Mouse (Mus musculus) urinary bladder, adult 18-20 months (tissue): ENCODE data around the gene Prpf40a.

Experiments used
- DNase-seq, 2 experiments: peaks; one replicate each; pipeline ENCODE4 v3.0.0; 2022; ENCODE audit warnings: low spot score in 2 of 2, mixed read lengths in 2 of 2

Gene Prpf40a

GRCm38 (mm10) chr2:53105408-53105807 is 85.7 kb downstream of the Prpf40a start:
- DNase-seq: no peak

GRCm38 (mm10) chr2:53102901-53103300 is 88.2 kb downstream of the Prpf40a start:
- no peak for DNase-seq

DNA sequence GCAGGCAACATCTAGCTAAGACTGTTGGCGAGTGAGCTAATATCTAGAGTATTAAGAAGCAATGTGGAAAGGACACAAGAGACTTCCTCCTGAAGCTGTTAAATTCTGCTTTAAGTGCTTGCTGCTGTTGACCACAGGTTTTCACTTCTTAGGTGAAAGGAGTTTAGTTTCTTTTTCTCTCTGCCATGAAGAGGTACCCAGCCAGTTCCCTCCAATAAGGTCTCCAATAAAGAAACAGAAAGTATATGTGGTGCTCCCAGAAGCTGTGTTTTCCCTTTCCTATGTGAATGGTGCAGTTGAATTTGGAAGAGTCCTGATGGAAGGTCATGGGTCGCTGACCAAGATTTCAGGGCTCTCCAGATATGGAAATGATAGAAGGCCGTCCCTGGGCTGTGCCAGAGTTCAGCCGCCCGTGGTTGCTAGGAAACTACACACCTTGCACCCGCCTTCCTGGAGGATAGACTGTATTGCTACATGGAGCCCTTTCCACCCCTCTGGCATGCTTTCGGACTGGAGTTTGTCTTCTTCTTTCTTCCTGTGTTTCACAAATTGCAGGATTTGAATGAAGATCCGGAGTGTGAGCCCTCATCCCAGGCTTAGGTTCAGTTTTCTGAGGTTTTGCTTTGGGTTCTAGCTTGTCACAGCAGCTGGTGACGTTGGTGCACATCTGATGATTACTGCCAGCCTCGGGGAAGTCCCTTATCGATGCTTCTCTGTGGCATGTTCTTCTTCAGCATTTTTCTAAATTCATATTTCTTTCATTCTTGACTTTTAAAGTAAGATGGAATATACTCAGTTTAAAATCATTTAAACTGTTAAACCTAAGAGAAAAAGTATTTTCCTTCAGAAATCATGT is 89.0 kb downstream of the Prpf40a start:
- no peak for DNase-seq

- DNase-seq: no peak
Measured at GRCm38 (mm10) chr2:53100093-53100492, 91.0 kb downstream of the Prpf40a start.

DNA sequence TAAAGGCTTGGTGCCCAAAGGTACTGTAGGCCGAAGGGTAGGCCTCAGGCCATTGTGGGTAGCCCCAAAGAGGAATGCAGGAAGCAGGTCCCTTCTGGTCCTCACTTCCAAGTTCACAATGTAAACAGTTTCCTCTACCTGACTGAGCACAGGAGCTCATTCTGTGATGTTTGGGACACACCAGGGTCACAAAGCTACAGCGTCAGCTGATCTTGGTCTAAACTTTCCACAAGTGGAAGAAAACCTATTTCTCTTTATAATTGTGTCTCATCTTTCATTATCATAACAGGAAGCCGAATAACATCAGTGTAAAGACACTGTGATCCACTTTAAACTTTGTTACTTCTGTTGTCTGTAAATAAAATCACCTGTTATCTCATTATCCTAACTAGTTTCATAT is 95.6 kb downstream of the Prpf40a start:
- no peak for DNase-seq

DNA sequence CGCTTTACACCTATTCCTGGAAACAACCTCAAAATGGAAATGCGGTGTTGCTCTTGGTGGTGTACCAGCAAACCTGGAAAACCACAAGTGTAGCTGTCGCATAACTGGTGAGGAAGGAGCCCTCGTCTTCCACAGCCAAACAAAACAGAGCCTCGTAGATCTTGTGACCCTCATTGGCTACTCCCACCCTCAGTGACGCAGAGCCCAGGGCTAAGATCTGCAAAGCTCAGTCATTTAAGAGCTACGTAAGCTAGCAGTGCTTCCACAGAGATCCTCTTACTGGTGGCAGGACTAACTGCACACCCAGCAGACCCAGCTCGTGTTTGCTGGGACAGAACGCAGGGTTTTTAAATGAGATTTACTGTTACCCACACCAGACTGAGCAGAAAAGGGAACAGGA is 96.1 kb downstream of the Prpf40a start:
- DNase-seq: no peak

- DNase-seq: no peak
Measured at GRCm38 (mm10) chr2:53088744-53089143, 102.3 kb downstream of the Prpf40a start.

- DNase-seq: peak in 1 of 2 experiments; percentile 30
Measured at GRCm38 (mm10) chr2:53085617-53086202, 105.4 kb downstream of the Prpf40a start.
